Mouse (Mus musculus): ENCODE measurements around the gene Nhsl1. TPM values are rescaled to one million over a fixed set of nuclear protein-coding genes. Genes with fewer than 3 reads are reported as not detected.

Nhsl1 gene
- total RNA-seq, 2 experiments from 2014 or later = 2.9 to 3.1 TPM

DNA sequence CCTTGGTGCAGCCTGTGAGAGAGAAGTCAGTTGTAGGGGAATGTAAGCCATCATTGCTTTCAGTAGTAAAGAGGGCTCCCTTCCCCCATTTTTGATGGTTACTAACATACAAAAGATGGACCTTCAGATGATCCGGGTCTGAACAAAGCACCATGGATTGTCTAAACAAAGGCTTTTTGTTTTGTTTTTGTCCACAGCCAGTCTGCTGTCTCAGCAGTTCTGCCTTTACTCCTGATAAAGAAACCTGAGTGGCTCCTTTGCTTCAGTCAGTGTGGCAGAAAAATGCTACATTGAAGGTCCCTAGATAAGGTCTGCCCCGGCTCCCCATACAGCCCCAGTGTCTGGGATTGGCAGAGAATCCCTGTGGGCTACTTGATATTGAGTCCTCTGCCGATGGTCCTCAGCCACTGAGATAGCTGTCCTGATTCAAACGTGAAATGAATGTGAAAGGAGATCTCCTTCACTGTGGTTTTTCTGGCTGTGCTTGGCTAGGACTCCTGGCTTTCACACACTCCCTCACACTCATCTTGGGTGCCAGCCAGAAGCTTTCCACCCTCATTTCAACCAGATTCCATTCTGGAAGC, 163.9 kb downstream of the Nhsl1 start:
- DNase-seq (ENCODE audit: low spot score in 2 of 2) = no peak

DNA sequence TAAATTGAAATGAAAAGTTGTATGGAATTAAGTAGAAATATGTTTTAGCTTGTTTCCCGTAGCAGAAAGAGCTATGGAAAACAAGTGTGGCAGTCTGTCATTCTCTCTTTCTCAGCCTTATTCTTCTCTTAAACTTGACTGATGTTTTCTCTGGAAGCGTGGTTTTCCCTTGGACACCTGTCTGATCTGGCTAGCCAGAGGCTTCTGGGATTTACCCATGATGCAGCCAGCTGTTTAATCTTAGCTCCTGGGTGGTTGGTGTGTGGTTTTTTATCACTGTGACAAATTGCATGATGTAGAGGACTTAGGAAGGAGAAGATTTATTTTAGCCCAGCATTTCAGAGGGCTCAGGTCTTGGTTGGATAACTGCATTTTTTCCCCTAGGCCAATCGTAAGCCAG, 164.9 kb downstream of the Nhsl1 start:
- no peak for DNase-seq (ENCODE audit: low spot score in 2 of 2)

- DNase-seq (ENCODE audit: low spot score in 2 of 2) = no peak
Observed at GRCm38 (mm10) chr10:18484731-18485130, 165.9 kb downstream of the Nhsl1 start.

DNA sequence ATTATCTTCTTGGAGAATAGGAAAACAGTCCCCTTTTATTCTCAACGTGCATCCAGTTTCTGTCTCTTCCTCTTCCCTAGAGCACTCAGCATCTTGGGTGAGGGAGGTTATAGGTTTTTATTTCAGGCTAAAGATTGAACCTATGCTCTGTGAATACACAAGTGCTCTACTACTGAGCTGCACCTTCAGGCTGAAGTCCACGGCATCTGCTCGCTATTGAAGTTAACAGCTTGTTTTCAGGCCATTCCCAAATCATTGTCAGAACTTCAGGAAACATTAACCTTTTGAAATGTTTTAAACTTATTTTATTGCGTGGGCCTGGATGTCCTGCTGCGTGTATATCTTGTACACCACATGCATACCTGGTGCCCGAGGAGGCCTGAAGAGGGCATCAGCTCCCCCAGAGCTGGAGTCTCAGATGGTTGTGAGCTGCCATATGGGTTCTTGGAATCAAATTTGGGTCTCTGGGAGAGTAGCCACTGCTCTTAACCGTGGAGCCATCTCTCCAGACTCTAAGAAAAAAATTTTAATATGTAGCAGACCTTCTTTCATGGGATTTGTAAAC, 169.5 kb downstream of the Nhsl1 start:
- no peak for DNase-seq (ENCODE audit: low spot score in 2 of 2)

- no peak for DNase-seq (ENCODE audit: low spot score in 2 of 2)
Observed at GRCm38 (mm10) chr10:18489936-18490335, 171.2 kb downstream of the Nhsl1 start.

GRCm38 (mm10) chr10:18491952-18492351, 173.2 kb downstream of the Nhsl1 start:
- no peak for DNase-seq (ENCODE audit: low spot score in 2 of 2)

- no peak for DNase-seq (ENCODE audit: low spot score in 2 of 2)
Observed at GRCm38 (mm10) chr10:18493010-18493894, 174.5 kb downstream of the Nhsl1 start.

GRCm38 (mm10) chr10:18494249-18494648, 175.5 kb downstream of the Nhsl1 start:
- DNase-seq (ENCODE audit: low spot score in 2 of 2) = no peak

- DNase-seq (ENCODE audit: low spot score in 2 of 2) = no peak
Observed at GRCm38 (mm10) chr10:18497066-18497465, 178.3 kb downstream of the Nhsl1 start.

DNA sequence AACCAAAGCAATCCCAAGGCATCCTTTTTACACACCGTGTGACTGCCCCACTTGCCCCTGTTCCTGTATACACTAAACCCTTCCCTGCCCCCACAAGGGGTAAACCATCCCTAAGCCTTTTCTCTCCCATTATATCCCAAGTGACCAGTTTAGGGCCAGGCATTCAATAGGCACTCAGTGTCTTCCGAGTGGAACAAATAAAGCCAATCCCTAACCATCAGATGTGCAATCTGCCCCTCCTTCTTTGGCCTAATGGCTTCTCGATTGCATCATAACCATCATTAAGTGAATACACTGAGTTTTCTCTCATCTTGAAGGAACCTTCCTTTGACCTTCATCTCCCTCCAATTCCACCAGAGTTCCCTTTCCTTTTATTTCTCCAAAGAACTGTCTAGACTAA, 183.2 kb downstream of the Nhsl1 start:
- no peak for DNase-seq (ENCODE audit: low spot score in 2 of 2)

- DNase-seq (ENCODE audit: low spot score in 2 of 2) = no peak
Observed at GRCm38 (mm10) chr10:18505690-18506089, 186.9 kb downstream of the Nhsl1 start.

DNA sequence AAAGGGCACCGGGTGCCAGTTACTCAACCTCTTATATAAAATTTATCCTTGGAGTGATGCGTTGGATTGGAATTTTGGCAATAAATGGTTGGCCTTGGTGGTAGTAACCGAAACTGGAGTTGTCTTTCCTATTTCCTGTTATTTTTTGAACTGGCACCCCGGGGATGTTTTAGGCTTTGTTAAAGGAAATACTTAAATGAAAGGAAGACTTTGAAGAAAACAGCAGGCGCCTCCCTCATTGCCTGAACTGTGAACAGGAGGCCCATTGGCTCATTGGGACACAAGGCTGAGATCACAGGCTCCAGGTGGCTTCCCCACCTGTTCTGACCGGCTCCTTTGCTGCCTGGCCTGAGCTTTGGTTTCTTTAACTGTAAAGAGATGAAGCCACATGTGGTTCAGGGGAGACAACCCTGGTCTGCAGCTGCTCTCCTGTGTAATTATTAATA, 187.7 kb downstream of the Nhsl1 start:
- no peak for DNase-seq (ENCODE audit: low spot score in 2 of 2)

DNA sequence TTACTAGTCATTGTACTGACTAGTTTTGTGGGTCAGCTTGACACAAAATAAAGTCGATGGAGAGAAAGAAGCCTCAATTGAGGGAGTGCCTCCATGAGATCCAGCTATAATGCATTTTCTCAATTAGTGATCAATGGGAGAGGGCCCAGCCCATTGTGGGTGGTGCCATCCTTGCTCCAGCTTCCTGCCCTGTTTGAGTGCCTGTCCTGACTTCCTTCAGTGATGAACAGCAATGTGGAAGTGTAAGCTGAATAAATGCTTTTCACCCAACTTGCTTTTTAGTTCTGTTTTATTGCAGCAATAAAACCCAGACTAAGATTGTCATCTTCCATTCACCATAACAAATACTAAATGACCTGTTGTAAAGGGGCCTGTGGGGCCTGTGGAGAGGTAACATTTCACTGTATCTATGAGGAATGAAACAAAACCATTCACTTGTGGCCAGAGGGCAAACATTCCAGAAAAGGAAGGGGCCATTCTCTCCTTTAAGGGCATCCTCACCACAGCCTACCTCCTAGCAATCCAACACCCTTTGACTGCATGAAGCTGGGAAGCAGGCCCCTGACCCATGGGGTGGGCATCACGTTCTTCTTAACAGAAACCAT, 189.2 kb downstream of the Nhsl1 start:
- DNase-seq (ENCODE audit: low spot score in 2 of 2) = no peak

- DNase-seq (ENCODE audit: low spot score in 2 of 2) = no peak
Observed at GRCm38 (mm10) chr10:18508586-18508985, 189.8 kb downstream of the Nhsl1 start.

DNA sequence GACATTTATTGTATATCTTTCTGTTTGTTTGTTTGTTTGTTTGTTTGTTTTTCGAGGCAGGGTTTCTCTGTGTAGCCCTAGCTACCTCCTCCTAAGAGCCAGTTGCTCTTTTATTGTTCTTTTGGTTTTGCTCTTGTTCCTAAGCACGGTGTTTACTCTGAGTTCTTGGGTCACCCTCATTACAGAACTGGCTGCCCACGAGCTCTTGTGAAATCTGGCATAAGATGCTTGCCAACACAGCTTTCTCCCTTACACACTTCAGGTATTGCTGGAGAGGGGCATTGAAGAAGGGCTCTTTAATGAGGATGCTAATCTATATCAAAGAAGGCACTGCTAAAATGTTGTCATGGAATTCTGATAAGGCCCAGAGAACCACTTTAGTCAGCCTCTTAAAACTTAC, 191.9 kb downstream of the Nhsl1 start:
- no peak for DNase-seq (ENCODE audit: low spot score in 2 of 2)

- DNase-seq (ENCODE audit: low spot score in 2 of 2) = no peak
Observed at GRCm38 (mm10) chr10:18511496-18511895, 192.7 kb downstream of the Nhsl1 start.

DNA sequence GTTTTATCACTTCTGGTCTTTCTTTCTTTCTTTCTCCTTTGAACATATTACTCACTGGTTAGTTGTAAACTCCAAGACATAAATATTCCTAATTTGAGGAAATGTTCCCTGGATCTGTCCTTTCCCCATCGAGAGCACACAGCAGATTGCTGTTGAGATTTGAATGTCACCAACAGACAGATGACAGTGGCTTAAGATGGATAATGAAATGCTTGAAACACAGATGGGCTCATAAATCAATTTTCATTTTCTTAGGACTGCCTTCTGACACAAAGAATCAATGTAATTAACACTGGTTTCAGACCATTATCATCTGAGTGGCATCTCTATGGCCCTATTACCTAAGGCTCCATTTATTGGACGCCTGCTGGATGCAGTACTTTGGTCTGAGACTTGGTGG, 203.8 kb downstream of the Nhsl1 start:
- DNase-seq (ENCODE audit: low spot score in 2 of 2) = no peak

DNA sequence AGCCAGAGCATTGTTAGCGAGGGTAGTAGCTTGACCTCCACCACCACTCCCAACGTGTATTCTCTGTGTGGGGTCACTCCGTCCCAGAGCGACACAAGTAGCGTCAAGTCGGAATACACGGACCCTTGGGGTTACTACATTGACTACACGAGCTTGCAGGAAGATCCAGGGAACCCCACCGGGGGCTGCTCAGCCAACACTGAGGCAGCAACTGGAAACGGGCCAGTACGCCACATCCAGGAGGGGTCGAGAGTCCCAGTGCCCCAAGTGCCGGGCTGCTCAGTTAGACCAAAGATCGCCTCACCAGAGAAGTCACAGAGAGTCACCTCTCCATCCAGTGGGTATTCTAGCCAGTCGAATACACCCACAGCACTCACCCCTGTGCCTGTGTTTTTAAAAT, 206.5 kb downstream of the Nhsl1 start:
- no peak for DNase-seq (ENCODE audit: low spot score in 2 of 2)

DNA sequence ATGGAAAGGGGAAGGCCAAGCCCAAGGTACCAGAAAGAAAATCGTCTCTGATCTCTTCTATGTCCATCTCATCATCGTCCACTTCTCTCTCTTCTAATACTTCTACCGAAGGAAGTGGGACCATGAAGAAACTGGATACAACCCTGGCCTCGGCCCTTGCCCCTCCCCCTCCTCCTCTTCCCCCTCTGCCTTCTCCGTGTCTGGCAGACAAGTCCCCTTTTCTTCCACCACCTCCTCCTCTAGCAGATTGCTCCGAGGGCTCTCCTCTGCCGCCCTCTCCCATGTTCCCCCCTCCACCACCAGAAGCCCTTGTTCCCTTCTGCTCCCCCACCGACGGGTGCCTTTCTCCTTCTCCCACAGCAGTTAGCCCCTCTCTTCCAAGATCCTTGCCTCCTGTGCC, 206.9 kb downstream of the Nhsl1 start:
- DNase-seq (ENCODE audit: low spot score in 2 of 2) = no peak

- DNase-seq (ENCODE audit: low spot score in 2 of 2) = no peak
Observed at GRCm38 (mm10) chr10:18526184-18526850, 207.5 kb downstream of the Nhsl1 start.
